Mouse (Mus musculus): ENCODE results near the gene Vmn2r57.
"Not testable (repeated sequence)": the region's sequence is repeated elsewhere in the genome, so short reads cannot be mapped to it uniquely, and the experiment has no call there.

The Vmn2r57 gene

GRCm38 (mm10) chr7:41448596-41448995 is at the start of gene Vmn2r57:
Gene Vmn2r57 (minus strand): TSS chr7:41448696.
- DNase-seq (ENCODE audit: low read depth, low spot score) = not testable (repeated sequence)

- no peak for DNase-seq (ENCODE audit: low read depth, low spot score)
These were observed 49.4 kb upstream of the Vmn2r57 start for GRCm38 (mm10) chr7:41497871-41498270.

- no peak for DNase-seq (ENCODE audit: low read depth, low spot score)
These were observed 3.4 kb upstream of the Vmn2r57 start for GRCm38 (mm10) chr7:41451864-41452263.

GRCm38 (mm10) chr7:41394130-41394529 is 54.4 kb downstream of the Vmn2r57 start:
- no peak for DNase-seq (ENCODE audit: low read depth, low spot score)

GRCm38 (mm10) chr7:41393048-41393971 is 55.2 kb downstream of the Vmn2r57 start, which contains the start of gene AI987944:
Gene AI987944 (minus strand): TSS chr7:41393379.
- DNase-seq (ENCODE audit: low read depth, low spot score) = peak; percentile 74
